Mouse (Mus musculus) heart, embryonic 12.5 days (tissue): Measurements from ENCODE around the gene Zfpm1. TPM values are rescaled to one million over a fixed set of nuclear protein-coding genes. Genes with fewer than 3 reads are reported as not detected.
A peak's percentile ranks its signal among the peaks of the same experiment; 100 is the strongest.

Experiments used
- ATAC-seq: fragments of 200-750 bp; cut with Nextera tagmentation; 2 replicates; pipeline ENCODE4 v1.8.0; 2017; ENCODE audit warnings: moderate TSS enrichment, moderate library complexity; ENCODE audit not compliant: insufficient number of reproducible peaks, low FRiP score
- H3K27ac ChIP-seq: fragments of 300-500 bp; sonication (generic); 2 replicates; pipeline ENCODE4 v1.5.1; 2016; ENCODE audit warnings: mild to moderate bottlenecking, moderate library complexity; ENCODE audit not compliant: poor library complexity, severe bottlenecking
- H3K27me3 ChIP-seq: fragments of 300-500 bp; sonication (generic); replicated peaks from 2 replicates; pipeline ENCODE4 v1.6.1; 2016; ENCODE audit warnings: mild to moderate bottlenecking, moderate library complexity
- H3K36me3 ChIP-seq: fragments of 300-500 bp; sonication (generic); 2 replicates; pipeline ENCODE4 v1.6.1; 2016; ENCODE audit warnings: mild to moderate bottlenecking, moderate library complexity
- H3K4me1 ChIP-seq: fragments of 300-500 bp; sonication (generic); replicated peaks from 2 replicates; pipeline ENCODE4 v1.6.1; 2016; ENCODE audit warnings: mild to moderate bottlenecking
- H3K4me2 ChIP-seq: fragments of 300-500 bp; sonication (generic); 2 replicates; pipeline ENCODE4 v1.6.1; 2016; ENCODE audit warnings: mild to moderate bottlenecking, moderate library complexity
- H3K4me3 ChIP-seq: fragments of 300-500 bp; sonication (generic); 2 replicates; pipeline ENCODE4 v1.5.1; 2016; ENCODE audit warnings: mild to moderate bottlenecking
- H3K9ac ChIP-seq: fragments of 300-500 bp; sonication (generic); 2 replicates; pipeline ENCODE4 v1.6.1; 2016; ENCODE audit warnings: mild to moderate bottlenecking, moderate library complexity
- H3K9me3 ChIP-seq: fragments of 300-500 bp; sonication (generic); replicated peaks from 2 replicates; pipeline ENCODE4 v1.6.1; 2016; ENCODE audit warnings: mild to moderate bottlenecking, moderate library complexity
- WGBS: fragments of 180-500 bp; shearing (Covaris S2); methylation state at CpG from one replicate; pipeline ENCODE4 v1.1.7; 2016; 5-methylcytosine and 5-hydroxymethylcytosine counted together
- polyA plus RNA-seq: library from polyadenylated mRNA; unstranded; fragments of >200 nt; fragmentation: Nextera tagmentation; extraction: Ambion mirVana; gene quantifications from 2 replicates; pipeline ENCODE4 v1.2.1, GENCODE M21; 2016

The Zfpm1 gene
- polyA plus RNA-seq, 1 experiment from 2014 or later, result 8.0 TPM

DNA sequence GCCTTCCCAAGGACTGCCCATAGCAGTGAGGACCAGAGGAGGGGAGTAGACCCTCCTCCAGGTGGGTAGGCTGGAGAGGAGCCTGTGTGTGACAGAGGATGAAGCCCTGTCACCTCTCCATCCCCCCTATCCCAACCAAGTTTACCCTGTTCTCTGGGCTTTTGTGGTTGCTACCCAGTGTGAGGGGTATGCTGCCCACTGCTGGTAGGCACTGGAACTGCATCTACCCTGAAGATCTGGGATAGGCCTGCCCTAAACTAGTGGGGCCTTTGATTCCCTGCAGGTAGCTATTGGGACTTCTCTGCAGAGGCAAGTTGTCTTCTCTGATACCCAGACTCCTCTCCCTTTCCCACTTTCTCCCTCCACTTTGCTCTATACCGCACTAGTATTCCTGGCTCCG, 22.6 kb upstream of the Zfpm1 start:
- Histone ChIP-seq H3K4me1 (peaks cover 8% of the 10 kb centered on the region), H3K27me3 (peaks cover 64% of the 10 kb centered on the region), H3K4me2 (no peak overlapping the region), H3K9ac (no peak overlapping the region), H3K27ac (no peak overlapping the region), H3K9me3 (no peaks in the 10 kb centered on the region), H3K36me3 (no peaks in the 10 kb centered on the region), H3K4me3 (no peak overlapping the region)
- WGBS, result 59% methylated on average over 2 of the region's 2 CpGs
- no peak for ATAC-seq

- H3K4me2 ChIP-seq, result no peak overlapping the region
- H3K9ac ChIP-seq, result no peak overlapping the region
- 63% methylated on average over 9 of the region's 9 CpGs for WGBS
- H3K27ac ChIP-seq, result no peak overlapping the region
- H3K27me3 ChIP-seq, result peaks cover 60% of the 10 kb centered on the region
- no peak for ATAC-seq
- peaks cover 4% of the 10 kb centered on the region for H3K4me1 ChIP-seq
- H3K4me3 ChIP-seq, result no peak overlapping the region
- H3K36me3 ChIP-seq, result no peaks in the 10 kb centered on the region
- no peaks in the 10 kb centered on the region for H3K9me3 ChIP-seq
Observed at GRCm38 (mm10) chr8:122260755-122261154, 21.2 kb upstream of the Zfpm1 start.

GRCm38 (mm10) chr8:122262835-122263234, 19.1 kb upstream of the Zfpm1 start:
- no peak for ATAC-seq
- H3K27ac ChIP-seq, result no peak overlapping the region
- 61% methylated on average over 16 of the region's 16 CpGs for WGBS
- H3K9ac ChIP-seq, result no peak overlapping the region
- H3K27me3 ChIP-seq, result peaks cover 65% of the 10 kb centered on the region
- no peak overlapping the region for H3K4me2 ChIP-seq
- H3K4me3 ChIP-seq, result no peak overlapping the region
- H3K9me3 ChIP-seq, result no peaks in the 10 kb centered on the region
- H3K4me1 ChIP-seq, result no peaks in the 10 kb centered on the region
- no peaks in the 10 kb centered on the region for H3K36me3 ChIP-seq

GRCm38 (mm10) chr8:122264243-122264642, 17.7 kb upstream of the Zfpm1 start:
- Histone ChIP-seq H3K9me3 (no peaks in the 10 kb centered on the region), H3K36me3 (no peaks in the 10 kb centered on the region), H3K4me2 (no peak overlapping the region), H3K4me1 (0 out of 2 replicates have a peak, but pooled peaks cover 5% of the 10 kb centered on the region), H3K27ac (no peak overlapping the region), H3K9ac (no peak overlapping the region), H3K27me3 (peaks cover 66% of the 10 kb centered on the region), H3K4me3 (no peak overlapping the region)
- no peak for ATAC-seq
- WGBS, result 37% methylated on average over 9 of the region's 9 CpGs

DNA sequence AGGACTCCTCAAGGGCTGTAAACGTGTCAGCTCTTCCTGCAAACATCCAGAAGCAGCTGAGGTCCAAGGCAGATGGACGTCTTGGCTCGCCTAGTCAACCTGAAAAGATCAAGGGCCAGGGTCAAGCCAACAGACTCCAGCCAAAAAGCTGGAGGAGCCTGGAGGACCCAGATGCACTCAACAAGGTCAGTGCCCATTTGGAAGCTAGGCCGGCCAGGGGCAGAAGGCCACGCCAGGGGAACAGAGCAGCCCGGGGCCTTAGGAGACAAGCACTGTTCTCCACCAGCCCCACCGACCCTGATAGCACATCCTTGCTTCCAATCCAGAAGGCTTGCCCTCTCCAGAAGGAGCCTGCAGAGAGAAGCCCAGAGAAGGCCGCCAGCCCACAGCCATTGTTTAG, 16.4 kb upstream of the Zfpm1 start:
- ATAC-seq, result no peak
- H3K27ac ChIP-seq, result no peak overlapping the region
- H3K9ac ChIP-seq, result no peak overlapping the region
- H3K4me1 ChIP-seq, result 0 out of 2 replicates have a peak, but pooled peaks cover 9% of the 10 kb centered on the region
- H3K9me3 ChIP-seq, result no peaks in the 10 kb centered on the region
- no peak overlapping the region for H3K4me2 ChIP-seq
- H3K4me3 ChIP-seq, result no peak overlapping the region
- H3K27me3 ChIP-seq, result peaks cover 70% of the 10 kb centered on the region
- WGBS, result 81% methylated on average over 8 of the region's 8 CpGs
- no peaks in the 10 kb centered on the region for H3K36me3 ChIP-seq

DNA sequence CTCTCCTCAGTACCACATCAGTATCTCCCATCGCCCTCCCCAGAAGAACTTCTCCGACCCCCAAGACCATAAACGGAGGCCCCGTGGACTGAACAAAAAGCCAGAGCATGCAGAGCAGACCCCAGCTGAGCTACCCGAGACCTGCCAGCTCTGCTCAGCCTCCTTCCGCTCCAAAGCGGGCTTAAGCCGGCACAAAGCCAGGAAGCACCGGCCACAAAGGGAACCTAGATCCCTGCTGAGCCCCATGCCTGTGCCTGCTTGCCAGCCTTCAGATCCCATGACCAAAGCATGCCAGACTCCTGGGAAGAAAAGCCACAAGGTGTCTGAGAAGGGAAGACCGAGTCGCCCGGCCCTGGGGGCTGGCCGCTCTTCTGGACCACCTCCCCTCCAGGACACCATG, 15.1 kb upstream of the Zfpm1 start:
- Histone ChIP-seq H3K4me1 (0 out of 2 replicates have a peak, but pooled peaks cover 9% of the 10 kb centered on the region), H3K9me3 (no peaks in the 10 kb centered on the region), H3K27ac (no peak overlapping the region), H3K36me3 (no peaks in the 10 kb centered on the region), H3K4me2 (no peak overlapping the region), H3K27me3 (peaks cover 66% of the 10 kb centered on the region), H3K9ac (no peak overlapping the region), H3K4me3 (no peak overlapping the region)
- ATAC-seq, result no peak
- WGBS, result 69% methylated on average over 13 of the region's 13 CpGs

GRCm38 (mm10) chr8:122268861-122269260, 13.1 kb upstream of the Zfpm1 start:
- Histone ChIP-seq H3K4me1 (peaks cover 16% of the 10 kb centered on the region), H3K9ac (peak overlapping the region; percentile 61), H3K4me3 (peak overlapping the region; percentile 46), H3K9me3 (no peaks in the 10 kb centered on the region), H3K36me3 (no peaks in the 10 kb centered on the region), H3K27me3 (peaks cover 49% of the 10 kb centered on the region), H3K4me2 (peak overlapping the region; percentile 80), H3K27ac (no peak overlapping the region)
- WGBS, result 59% methylated on average over 24 of the region's 24 CpGs
- ATAC-seq, result no peak

DNA sequence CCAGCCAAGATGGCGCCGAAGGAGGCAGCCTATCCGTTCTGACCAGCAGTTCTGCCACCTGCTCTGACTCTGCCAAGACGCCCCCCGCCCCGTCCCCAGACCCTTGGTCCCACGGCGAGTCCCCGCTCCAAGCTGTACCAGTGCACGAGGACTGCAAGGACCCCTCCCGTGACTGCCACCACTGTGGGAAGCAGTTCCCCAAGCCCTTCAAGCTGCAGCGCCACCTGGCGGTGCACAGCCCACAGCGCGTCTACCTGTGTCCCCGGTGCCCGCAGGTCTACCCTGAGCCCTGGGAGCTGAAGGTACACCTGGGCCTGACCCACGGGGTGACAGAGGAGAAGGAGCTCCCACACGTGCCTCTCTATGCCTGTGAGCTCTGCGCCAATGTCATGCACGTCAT, 12.5 kb upstream of the Zfpm1 start:
- H3K27me3 ChIP-seq, result peaks cover 45% of the 10 kb centered on the region
- peak overlapping the region; percentile 46 for H3K4me3 ChIP-seq
- peak; percentile 46; the same call in 1 of the 2 replicates for ATAC-seq
- no peak overlapping the region for H3K27ac ChIP-seq
- H3K4me1 ChIP-seq, result peaks cover 21% of the 10 kb centered on the region
- no peaks in the 10 kb centered on the region for H3K36me3 ChIP-seq
- no peaks in the 10 kb centered on the region for H3K9me3 ChIP-seq
- WGBS, result 6% methylated on average over 21 of the region's 21 CpGs
- H3K9ac ChIP-seq, result peak overlapping the region; percentile 61
- peak overlapping the region; percentile 80 for H3K4me2 ChIP-seq

GRCm38 (mm10) chr8:122270555-122270954, 11.4 kb upstream of the Zfpm1 start:
- Histone ChIP-seq H3K4me3 (no peak overlapping the region), H3K9ac (no peak overlapping the region), H3K36me3 (no peaks in the 10 kb centered on the region), H3K4me1 (peaks cover 33% of the 10 kb centered on the region), H3K27ac (no peak overlapping the region), H3K27me3 (peaks cover 37% of the 10 kb centered on the region), H3K4me2 (no peak overlapping the region), H3K9me3 (no peaks in the 10 kb centered on the region)
- ATAC-seq, result no peak
- WGBS, result 69% methylated on average over 7 of the region's 7 CpGs

- H3K9ac ChIP-seq, result no peak overlapping the region
- no peak overlapping the region for H3K4me3 ChIP-seq
- H3K36me3 ChIP-seq, result no peaks in the 10 kb centered on the region
- no peak overlapping the region for H3K4me2 ChIP-seq
- 2% methylated on average over 5 of the region's 5 CpGs for WGBS
- H3K27me3 ChIP-seq, result peaks cover 23% of the 10 kb centered on the region
- no peaks in the 10 kb centered on the region for H3K9me3 ChIP-seq
- peaks cover 33% of the 10 kb centered on the region for H3K4me1 ChIP-seq
- no peak overlapping the region for H3K27ac ChIP-seq
- ATAC-seq, result peak; percentile 71
Observed at GRCm38 (mm10) chr8:122273152-122273551, 8.8 kb upstream of the Zfpm1 start.

- no peak overlapping the region for H3K9ac ChIP-seq
- peaks cover 31% of the 10 kb centered on the region for H3K4me1 ChIP-seq
- WGBS, result 38% methylated on average over 7 of the region's 7 CpGs
- no peak overlapping the region for H3K27ac ChIP-seq
- peaks cover 20% of the 10 kb centered on the region; the same call in 1 of the 2 replicates for H3K27me3 ChIP-seq
- no peaks in the 10 kb centered on the region for H3K36me3 ChIP-seq
- 0 out of 2 replicates have a peak, but pooled peaks have one; percentile 19 for ATAC-seq
- H3K9me3 ChIP-seq, result no peaks in the 10 kb centered on the region
- H3K4me3 ChIP-seq, result no peak overlapping the region
- H3K4me2 ChIP-seq, result no peak overlapping the region
Observed at GRCm38 (mm10) chr8:122273826-122274225, 8.1 kb upstream of the Zfpm1 start.
